Mouse (Mus musculus) lung, postnatal 36 days (tissue): ENCODE measurements around the gene Ank.

ENCODE experiments used
- DNase-seq: peaks from one replicate; pipeline ENCODE4 v3.0.0; 2022; ENCODE audit warnings: mixed read lengths

Ank gene

GRCm38 (mm10) chr15:27578918-27579317 is 112.4 kb downstream of the Ank start:
- DNase-seq: no peak

- no peak for DNase-seq
These were observed 113.4 kb downstream of the Ank start for GRCm38 (mm10) chr15:27579853-27580252.

GRCm38 (mm10) chr15:27580771-27581170 is 114.3 kb downstream of the Ank start:
- DNase-seq: no peak

GRCm38 (mm10) chr15:27581640-27582039 is 115.2 kb downstream of the Ank start:
- DNase-seq: no peak

GRCm38 (mm10) chr15:27582428-27582827 is 116.0 kb downstream of the Ank start:
- DNase-seq: peak; percentile 56

GRCm38 (mm10) chr15:27583042-27583441 is 116.6 kb downstream of the Ank start:
- peak; percentile 73 for DNase-seq

GRCm38 (mm10) chr15:27583620-27584019 is 117.1 kb downstream of the Ank start:
- no peak for DNase-seq

GRCm38 (mm10) chr15:27585466-27586092 is 119.1 kb downstream of the Ank start:
- DNase-seq: no peak

GRCm38 (mm10) chr15:27586093-27586480 is 119.6 kb downstream of the Ank start:
- DNase-seq: no peak

GRCm38 (mm10) chr15:27588087-27588826 is 121.8 kb downstream of the Ank start:
- DNase-seq: no peak

- DNase-seq: no peak
These were observed 124.3 kb downstream of the Ank start for GRCm38 (mm10) chr15:27590812-27591211.

GRCm38 (mm10) chr15:27592620-27593320 is 126.3 kb downstream of the Ank start:
- no peak for DNase-seq

- DNase-seq: no peak
These were observed 127.2 kb downstream of the Ank start for GRCm38 (mm10) chr15:27593717-27594116.

- DNase-seq: no peak
These were observed 128.5 kb downstream of the Ank start for GRCm38 (mm10) chr15:27594973-27595372.

GRCm38 (mm10) chr15:27595560-27595959 is 129.1 kb downstream of the Ank start:
- no peak for DNase-seq

GRCm38 (mm10) chr15:27596463-27597140 is 130.1 kb downstream of the Ank start:
- peak; percentile 73 for DNase-seq

GRCm38 (mm10) chr15:27597516-27597915 is 131.0 kb downstream of the Ank start:
- DNase-seq: no peak

- DNase-seq: no peak
These were observed 132.4 kb downstream of the Ank start for GRCm38 (mm10) chr15:27598786-27599385.

GRCm38 (mm10) chr15:27600524-27600923 is 134.0 kb downstream of the Ank start:
- no peak for DNase-seq

GRCm38 (mm10) chr15:27604558-27604957 is 138.1 kb downstream of the Ank start:
- DNase-seq: no peak

- no peak for DNase-seq
These were observed 138.8 kb downstream of the Ank start for GRCm38 (mm10) chr15:27605252-27605651.

- no peak for DNase-seq
These were observed 143.1 kb downstream of the Ank start for GRCm38 (mm10) chr15:27609554-27609953.
